Mouse (Mus musculus): ENCODE data around the gene Ncf1. TPM values are rescaled to one million over a fixed set of nuclear protein-coding genes. Genes with fewer than 3 reads are reported as not detected.
A peak's percentile ranks its signal among the peaks of the same experiment; 100 is the strongest.

The Ncf1 gene
- total RNA-seq, 2 experiments from 2014 or later = 6.7 to 9.2 TPM

DNA sequence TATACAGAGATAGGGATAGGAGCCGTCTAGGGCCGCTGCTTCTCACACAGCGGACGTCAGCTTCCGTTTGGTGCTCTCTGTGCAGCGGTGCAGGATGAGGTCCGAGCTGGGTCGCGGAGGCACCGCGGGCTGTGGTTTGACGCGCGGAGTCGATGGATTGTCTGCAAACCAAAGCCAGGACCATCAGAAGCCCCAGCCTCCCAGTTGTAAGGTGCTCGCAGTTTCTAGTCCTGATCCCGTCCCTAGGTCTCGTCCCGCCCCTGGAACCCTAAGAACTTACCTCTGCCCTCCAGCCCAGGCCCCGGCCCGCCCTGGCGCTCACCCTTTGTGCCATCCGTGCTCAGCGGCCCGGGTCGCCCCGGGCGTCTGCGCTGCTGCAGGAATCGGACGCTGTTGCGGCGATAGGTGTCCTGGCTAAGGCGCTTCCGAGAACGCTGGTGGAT lies 7.7 kb downstream of the Ncf1 start:
- DNase-seq (ENCODE audit: low spot score in 2 of 2) = no peak
- intact Hi-C loops (cut with DNase I) = no loop called here

DNA sequence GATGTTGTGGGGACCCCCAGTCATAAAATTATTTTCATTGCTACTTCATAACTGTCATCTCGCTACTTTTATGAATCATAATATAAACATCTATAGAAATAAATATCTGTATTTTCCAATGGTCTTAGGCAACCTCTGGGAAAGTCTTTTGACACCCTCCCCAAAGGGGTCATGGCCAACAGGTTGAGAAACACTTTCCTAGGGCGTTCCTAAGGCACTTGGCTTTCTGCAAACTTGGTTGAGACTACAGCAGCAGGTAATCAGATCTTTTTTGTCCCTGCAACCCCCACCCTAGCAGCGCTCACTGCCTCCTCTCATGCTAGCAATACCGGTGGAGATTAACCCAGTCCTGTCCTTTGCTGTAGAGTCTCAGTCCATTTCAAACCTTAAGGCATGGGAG lies 8.1 kb downstream of the Ncf1 start:
- DNase-seq (ENCODE audit: low spot score in 2 of 2) = no peak
- intact Hi-C loops (cut with DNase I) = no loop called here

DNA sequence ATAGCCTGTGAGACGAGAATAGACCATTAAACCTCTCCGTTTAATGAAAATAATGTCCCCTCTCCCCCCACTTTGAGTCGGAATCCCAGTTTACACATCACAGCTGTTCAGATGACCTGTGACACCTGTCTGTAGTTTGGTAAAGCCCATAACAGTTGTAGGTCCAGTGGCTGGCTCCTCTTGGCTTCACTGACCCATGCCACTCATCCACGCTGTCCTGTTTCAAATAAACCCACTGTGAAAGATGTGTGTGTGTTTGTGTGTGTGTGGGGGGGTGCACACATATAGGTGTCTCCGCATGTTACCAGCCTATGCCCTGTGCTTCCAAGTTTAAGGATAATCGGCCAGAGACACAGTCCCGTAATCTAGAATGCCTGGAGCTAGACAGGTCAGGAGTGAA lies 11.5 kb downstream of the Ncf1 start:
- intact Hi-C loops (cut with DNase I) = no loop called here
- no peak for DNase-seq (ENCODE audit: low spot score in 2 of 2)

DNA sequence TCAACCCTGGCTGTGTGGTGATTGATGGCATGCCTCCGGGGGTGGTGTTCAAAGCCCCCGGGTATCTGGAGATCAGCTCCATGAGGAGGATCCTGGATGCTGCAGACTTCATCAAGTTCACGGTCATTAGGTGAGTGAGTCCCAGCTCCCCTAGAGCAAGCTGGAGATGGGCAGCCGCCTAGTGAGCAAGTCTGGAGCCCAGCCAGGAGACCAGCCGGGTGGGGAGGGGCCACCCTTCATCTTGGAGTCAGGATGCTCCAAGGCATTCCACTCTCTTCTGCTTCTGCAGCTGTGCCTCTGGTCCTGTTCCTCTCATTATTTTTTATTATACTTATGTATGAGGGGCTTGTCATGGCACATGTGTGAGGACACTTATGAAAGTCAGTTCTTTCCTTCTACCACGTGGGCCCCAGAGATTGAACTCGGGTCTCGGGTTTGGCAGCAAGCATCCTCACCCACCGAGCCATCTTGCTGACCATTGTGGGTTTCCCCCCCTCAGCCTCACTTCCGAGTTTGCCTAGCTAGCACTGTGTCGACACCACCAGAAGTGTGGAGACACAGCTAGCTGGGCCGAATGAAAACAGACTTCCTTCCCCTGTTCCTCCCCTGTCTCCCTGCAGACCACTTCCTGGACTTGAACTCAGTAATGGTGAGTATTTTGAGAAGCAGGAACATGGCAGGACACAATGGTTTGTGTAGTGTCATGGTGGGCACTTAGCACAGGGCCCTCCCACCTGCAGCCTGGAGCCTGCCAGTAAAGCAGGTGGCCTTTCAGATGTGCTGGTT lies 15.2 kb downstream of the Ncf1 start:
- intact Hi-C loops (cut with DNase I) = no loop called here
- no peak for DNase-seq (ENCODE audit: low spot score in 2 of 2)

DNA sequence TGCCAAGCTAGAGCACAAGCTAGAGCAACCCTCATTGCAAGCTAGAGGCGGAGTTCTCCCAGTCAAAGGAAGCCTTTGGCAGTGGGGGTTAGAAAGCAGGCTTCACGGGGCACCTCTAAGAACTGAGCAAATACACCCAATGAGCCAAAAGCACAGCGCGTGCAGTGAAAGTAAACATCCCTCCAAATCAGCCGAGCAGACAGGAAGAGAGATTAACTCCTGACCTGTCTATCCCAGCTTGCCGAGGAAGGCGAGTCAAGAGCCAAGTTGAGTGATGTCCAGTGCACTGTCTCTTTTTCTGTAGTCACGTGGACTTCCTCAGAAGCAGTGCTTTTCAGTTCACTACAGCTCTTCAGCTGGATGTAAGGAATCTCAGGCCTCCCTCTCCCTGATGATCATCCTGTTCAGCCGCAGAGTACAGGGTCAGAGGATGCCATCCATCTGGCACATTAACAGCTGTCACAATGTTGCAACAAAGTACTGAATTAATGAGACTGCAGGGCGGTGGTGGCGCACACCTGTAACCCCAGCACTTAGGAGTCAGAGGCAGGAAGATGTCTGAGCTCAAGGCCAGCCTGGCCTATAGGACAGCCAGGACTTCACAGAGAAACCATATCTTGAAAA lies 19.4 kb downstream of the Ncf1 start:
- intact Hi-C loops (cut with DNase I) = no loop called here

GRCm38 (mm10) chr5:134206721-134207120 lies 22.7 kb downstream of the Ncf1 start:
- DNase-seq (ENCODE audit: low spot score in 2 of 2) = no peak

More for the DNA sequence above, 19.4 kb downstream of the Ncf1 start:
- no peak for DNase-seq (ENCODE audit: low spot score in 2 of 2)

DNA sequence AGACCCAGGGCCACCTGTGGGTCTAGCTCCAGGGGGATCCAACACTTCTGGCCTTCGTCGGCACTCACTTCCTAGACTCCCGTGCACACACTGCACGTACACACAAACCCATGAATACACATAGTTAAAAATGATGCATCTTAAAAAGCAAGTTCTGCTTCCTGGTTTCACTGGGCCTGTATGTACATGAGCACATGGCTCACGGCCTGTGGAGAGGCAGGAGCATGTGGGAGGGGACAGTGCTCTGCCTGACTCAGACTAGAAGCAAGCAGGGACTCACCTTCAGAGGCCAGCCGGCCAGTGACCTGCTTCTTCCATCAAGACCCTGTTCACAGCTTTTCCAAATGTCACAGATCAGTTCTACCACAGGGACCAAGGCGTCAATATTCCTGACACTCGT lies 35.8 kb downstream of the Ncf1 start:
- intact Hi-C loops (cut with DNase I) = no loop called here
- DNase-seq (ENCODE audit: low spot score in 2 of 2) = no peak

More at GRCm38 (mm10) chr5:134206721-134207120, 22.7 kb downstream of the Ncf1 start:
- intact Hi-C loops (cut with DNase I) = no loop called here

GRCm38 (mm10) chr5:134188571-134188970 lies 40.9 kb downstream of the Ncf1 start:
- DNase-seq (ENCODE audit: low spot score in 2 of 2) = no peak
- intact Hi-C loops (cut with DNase I) = no loop called here

- intact Hi-C loops (cut with DNase I) = no loop called here
- DNase-seq (ENCODE audit: low spot score in 2 of 2) = peak; percentile 60 to 75
Observed at GRCm38 (mm10) chr5:134186961-134187731, 42.3 kb downstream of the Ncf1 start.

DNA sequence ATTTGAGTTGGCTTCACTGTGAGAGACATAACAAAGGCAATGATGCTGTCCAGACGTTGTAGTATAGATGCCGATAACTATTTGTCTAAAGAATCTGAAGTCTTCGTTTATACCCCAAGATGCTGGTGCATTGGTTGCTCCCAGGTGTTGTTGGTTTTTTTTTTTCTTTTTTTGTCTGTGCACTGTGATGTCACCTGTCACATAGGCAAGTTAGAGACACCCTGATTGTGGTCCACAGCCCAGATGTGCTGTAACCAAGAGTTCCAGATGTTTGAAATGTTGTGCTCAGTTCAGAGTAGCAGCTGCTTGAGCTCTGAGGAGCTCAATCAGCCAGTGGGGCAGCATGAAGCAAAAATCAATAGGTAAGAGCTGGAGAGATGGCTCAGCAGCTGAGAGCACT lies 43.4 kb downstream of the Ncf1 start:
- intact Hi-C loops (cut with DNase I) = no loop called here
- DNase-seq (ENCODE audit: low spot score in 2 of 2) = no peak

DNA sequence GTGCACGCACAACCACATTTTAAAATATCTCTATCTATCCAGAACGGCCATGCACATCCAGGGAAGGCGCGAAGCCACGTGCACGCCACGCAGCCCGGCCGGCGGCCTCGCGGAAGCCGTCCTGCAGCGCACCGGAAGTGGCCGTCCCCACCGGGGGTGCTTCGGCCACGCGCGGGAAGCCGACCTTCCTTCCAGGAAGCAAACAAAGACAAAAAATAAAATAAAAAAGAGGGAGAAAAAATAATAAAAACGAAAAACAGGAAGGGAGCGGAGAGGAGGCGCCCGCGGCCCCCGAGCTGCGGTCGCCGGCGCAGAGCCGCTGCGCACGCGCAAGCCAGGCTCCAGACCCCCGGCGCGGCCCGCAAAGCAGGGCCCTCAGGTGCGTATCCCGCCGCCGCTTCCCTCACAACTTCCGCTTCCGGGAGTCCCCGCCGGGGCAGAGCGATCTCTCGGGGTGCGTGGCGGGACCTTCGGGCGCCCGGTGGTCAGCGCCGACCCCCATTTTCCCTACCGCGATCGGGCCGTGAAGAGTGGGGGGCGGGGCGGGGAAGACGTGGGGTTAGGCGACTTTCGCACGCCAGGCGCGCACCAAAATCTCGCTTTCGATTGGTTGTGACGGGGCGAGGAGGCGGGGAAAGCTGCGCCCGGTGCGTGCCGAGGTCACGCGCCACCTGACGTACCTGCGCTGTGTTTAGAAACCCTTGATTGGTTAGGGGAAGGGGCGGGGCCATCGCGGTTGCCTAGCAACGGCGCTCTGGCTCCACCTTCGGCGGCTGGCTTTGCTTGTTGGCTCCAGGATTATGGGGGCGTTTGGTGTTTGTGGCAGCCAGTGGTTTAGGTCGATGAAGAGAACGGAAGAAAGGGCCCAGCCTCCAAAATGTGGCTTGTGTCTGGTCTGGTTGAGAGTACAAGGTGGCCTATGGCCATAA lies 45.3 kb downstream of the Ncf1 start, which contains the start of gene Gtf2ird2:
Gtf2ird2 (plus strand) TSS at position 140 of the 929 bp plus-strand sequence.
- intact Hi-C loops (cut with DNase I) = no loop called here

DNA sequence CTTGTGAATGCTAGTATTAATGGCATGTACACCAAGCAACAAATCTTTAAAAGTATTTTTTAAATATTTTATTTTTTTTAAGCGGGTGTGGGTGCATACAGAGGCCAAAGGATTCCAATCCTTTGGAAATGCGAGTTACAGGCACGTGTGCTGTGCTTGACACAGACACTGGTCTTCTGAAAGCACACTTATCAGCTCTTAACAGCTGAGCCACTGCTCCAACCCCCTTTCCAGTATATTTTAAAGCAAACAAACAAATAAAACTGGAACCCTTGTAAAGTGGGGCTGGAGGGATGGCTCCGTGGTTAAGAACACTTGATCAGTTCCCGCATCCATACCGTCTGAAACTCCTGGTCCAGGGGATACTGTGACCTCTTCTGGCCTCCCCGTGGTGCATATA lies 46.3 kb downstream of the Ncf1 start:
- intact Hi-C loops (cut with DNase I) = no loop called here
- no peak for DNase-seq (ENCODE audit: low spot score in 2 of 2)

More for the DNA sequence above, 45.3 kb downstream of the Ncf1 start, which contains the start of gene Gtf2ird2:
- DNase-seq (ENCODE audit: low spot score in 2 of 2) = peak; percentile 99

- intact Hi-C loops (cut with DNase I) = no loop called here
- no peak for DNase-seq (ENCODE audit: low spot score in 2 of 2)
Observed at GRCm38 (mm10) chr5:134182735-134183134, 46.7 kb downstream of the Ncf1 start.

- intact Hi-C loops (cut with DNase I) = no loop called here
- DNase-seq (ENCODE audit: low spot score in 2 of 2) = no peak
Observed at GRCm38 (mm10) chr5:134182172-134182571, 47.3 kb downstream of the Ncf1 start.

- intact Hi-C loops (cut with DNase I) = loop anchor here (2.0 kb wide), 2 partner anchors 161 to 307 kb away; no protein-coding TSS in a partner anchor
- peak; percentile 91 to 93 for DNase-seq (ENCODE audit: low spot score in 2 of 2)
Observed at GRCm38 (mm10) chr5:134179871-134180270, 49.6 kb downstream of the Ncf1 start.

DNA sequence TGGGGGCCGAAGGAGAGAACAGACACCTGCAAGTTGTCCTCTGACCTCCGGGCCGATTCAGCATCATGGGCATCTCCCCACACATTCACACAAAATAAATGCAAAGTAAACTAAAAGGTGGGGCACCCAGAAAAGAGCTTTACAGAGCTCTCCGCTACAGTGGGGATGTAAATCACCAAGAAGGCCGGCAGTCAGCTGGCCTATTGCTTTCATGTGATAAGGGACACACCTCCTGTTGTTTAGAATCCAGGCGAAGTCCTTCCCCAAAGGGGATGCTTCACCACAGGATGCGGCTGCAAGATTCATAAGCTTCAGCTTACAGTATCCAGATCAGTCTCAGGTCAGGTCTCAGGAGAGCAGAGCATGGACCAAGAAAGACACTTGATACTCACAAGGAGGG lies 50.9 kb downstream of the Ncf1 start:
- DNase-seq (ENCODE audit: low spot score in 2 of 2) = no peak
- intact Hi-C loops (cut with DNase I) = no loop called here

DNA sequence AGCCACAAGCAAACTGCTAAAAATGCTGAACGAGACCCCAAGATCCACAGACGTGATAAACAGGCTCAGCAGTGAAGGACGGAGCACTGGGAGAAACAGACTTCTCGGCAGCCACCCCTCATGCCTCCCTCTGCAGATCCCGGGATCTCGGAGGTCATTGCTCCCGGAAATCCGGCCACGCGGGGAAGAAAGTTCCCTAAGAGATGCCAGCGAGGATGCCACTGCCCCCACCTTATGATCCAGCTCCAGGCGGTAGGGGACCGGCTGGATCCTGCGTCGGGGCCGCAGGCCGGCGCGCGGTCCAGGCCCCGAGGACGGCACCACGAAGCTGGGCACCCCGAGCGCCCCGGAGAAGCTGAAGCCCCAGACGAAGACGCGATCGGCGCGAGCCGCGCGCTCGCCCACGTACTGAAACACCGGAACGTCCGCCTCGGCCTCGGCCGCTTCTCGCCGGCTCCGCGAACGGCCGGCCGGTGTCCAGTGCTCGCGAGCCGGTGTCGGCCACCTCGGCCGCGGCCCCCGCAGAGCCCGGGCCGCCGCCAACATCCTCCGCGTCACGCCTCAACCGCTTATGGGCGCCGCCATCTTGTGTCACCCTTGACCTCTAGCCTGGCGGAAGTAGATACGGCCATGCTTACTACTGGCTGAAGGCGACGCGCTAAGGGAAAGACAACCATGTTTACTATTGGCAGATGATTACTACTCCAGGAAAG lies 53.1 kb downstream of the Ncf1 start, which contains the start of gene Rcc1l:
Rcc1l (minus strand) TSS at position 606 of the 713 bp plus-strand sequence.
- DNase-seq (ENCODE audit: low spot score in 2 of 2) = peak; percentile 89 to 91
- intact Hi-C loops (cut with DNase I) = no loop called here

GRCm38 (mm10) chr5:134175696-134176095 lies 53.7 kb downstream of the Ncf1 start:
- DNase-seq (ENCODE audit: low spot score in 2 of 2) = no peak
- intact Hi-C loops (cut with DNase I) = no loop called here

Data from left cerebral cortex, postnatal 14 days (tissue).